Mouse (Mus musculus) spleen, postnatal 10 days (tissue): ENCODE data around the gene Anpep.

Source experiments
- DNase-seq, 2 experiments: peaks; one replicate each; pipeline ENCODE4 v3.0.0; 2021 to 2022; ENCODE audit warnings: low spot score in 2 of 2

Anpep gene

GRCm38 (mm10) chr7:79867861-79868260 is 7.0 kb upstream of the Anpep start:
- no peak for DNase-seq

- DNase-seq = no peak
Measured at GRCm38 (mm10) chr7:79866294-79867000, 5.6 kb upstream of the Anpep start.

GRCm38 (mm10) chr7:79861794-79862193 is 935 bp upstream of the Anpep start:
- no peak for DNase-seq

- no peak for DNase-seq
Measured at GRCm38 (mm10) chr7:79858956-79859630, 1.8 kb downstream of the Anpep start.

GRCm38 (mm10) chr7:79858202-79858934 is 2.5 kb downstream of the Anpep start:
- no peak for DNase-seq

GRCm38 (mm10) chr7:79856305-79856704 is 4.6 kb downstream of the Anpep start:
- DNase-seq = no peak

GRCm38 (mm10) chr7:79847456-79848451 is 13.1 kb downstream of the Anpep start:
- no peak for DNase-seq

GRCm38 (mm10) chr7:79846342-79846741 is 14.5 kb downstream of the Anpep start:
- DNase-seq = no peak

- no peak for DNase-seq
Measured at GRCm38 (mm10) chr7:79844090-79844802, 16.6 kb downstream of the Anpep start.

GRCm38 (mm10) chr7:79842163-79842562 is 18.7 kb downstream of the Anpep start:
- DNase-seq = no peak

- DNase-seq = no peak
Measured at GRCm38 (mm10) chr7:79837247-79837646, 23.6 kb downstream of the Anpep start.

GRCm38 (mm10) chr7:79835196-79835595 is 25.7 kb downstream of the Anpep start:
- no peak for DNase-seq

- DNase-seq = no peak
Measured at GRCm38 (mm10) chr7:79832980-79833379, 27.9 kb downstream of the Anpep start.

GRCm38 (mm10) chr7:79831585-79831984 is 29.3 kb downstream of the Anpep start:
- no peak for DNase-seq

- DNase-seq = no peak
Measured at GRCm38 (mm10) chr7:79831145-79831544, 29.7 kb downstream of the Anpep start.

GRCm38 (mm10) chr7:79828341-79828740 is 32.5 kb downstream of the Anpep start:
- DNase-seq = no peak

- DNase-seq = no peak
Measured at GRCm38 (mm10) chr7:79822092-79822695, 38.7 kb downstream of the Anpep start.

- no peak for DNase-seq
Measured at GRCm38 (mm10) chr7:79819996-79820395, 40.9 kb downstream of the Anpep start.

GRCm38 (mm10) chr7:79819515-79819914 is 41.3 kb downstream of the Anpep start:
- DNase-seq = no peak

GRCm38 (mm10) chr7:79818321-79818720 is 42.5 kb downstream of the Anpep start:
- no peak for DNase-seq
